Mouse (Mus musculus) neural tube, embryonic 11.5 days (tissue): ENCODE data around the gene AC131692.1. TPM values are rescaled to one million over a fixed set of nuclear protein-coding genes. Genes with fewer than 3 reads are reported as not detected.

ENCODE experiments used
- ATAC-seq: fragments of 200-750 bp; cut with Nextera tagmentation; 2 replicates; pipeline ENCODE4 v1.8.0; 2017; ENCODE audit warnings: moderate number of reproducible peaks, mild to moderate bottlenecking, moderate TSS enrichment, moderate library complexity; ENCODE audit not compliant: insufficient read depth, low FRiP score, low TSS enrichment
- DNase-seq: peaks from one replicate; pipeline ENCODE4 v3.0.0-alpha.2; 2015; ENCODE audit warnings: low spot score
- H3K27ac ChIP-seq: fragments of 300-500 bp; sonication (generic); 2 replicates; pipeline ENCODE4 v1.5.1; 2014; ENCODE audit warnings: low read depth, mild to moderate bottlenecking, low read length
- H3K27me3 ChIP-seq: fragments of 300-500 bp; sonication (generic); 2 replicates; pipeline ENCODE4 v1.6.1; 2014; ENCODE audit warnings: mild to moderate bottlenecking, low read length, mixed read lengths; ENCODE audit not compliant: control insufficient read depth, insufficient read depth
- H3K36me3 ChIP-seq: fragments of 300-500 bp; sonication (generic); 2 replicates; pipeline ENCODE4 v1.6.1; 2014; ENCODE audit warnings: mild to moderate bottlenecking, low read length, moderate library complexity, mixed read lengths; ENCODE audit not compliant: control insufficient read depth, insufficient read depth
- H3K4me1 ChIP-seq: fragments of 300-500 bp; sonication (generic); 2 replicates; pipeline ENCODE4 v1.6.1; 2014; ENCODE audit warnings: low read length, mixed read lengths; ENCODE audit not compliant: control insufficient read depth, insufficient read depth
- H3K4me2 ChIP-seq: fragments of 300-500 bp; sonication (generic); 2 replicates; pipeline ENCODE4 v1.6.1; 2014; ENCODE audit warnings: low read depth, mild to moderate bottlenecking, moderate library complexity
- H3K4me3 ChIP-seq: fragments of 300-500 bp; sonication (generic); 2 replicates; pipeline ENCODE4 v1.5.1; 2014; ENCODE audit warnings: low read depth, low read length
- H3K9ac ChIP-seq: fragments of 300-500 bp; sonication (generic); 2 replicates; pipeline ENCODE4 v1.6.1; 2014; ENCODE audit warnings: mild to moderate bottlenecking, low read length
- H3K9me3 ChIP-seq: fragments of 300-500 bp; sonication (generic); 2 replicates; pipeline ENCODE4 v1.6.1; 2016; ENCODE audit warnings: low read length; ENCODE audit not compliant: control insufficient read depth
- WGBS: fragments of 180-500 bp; shearing (Covaris S2); extraction: QIAGEN DNeasy Blood & Tissue Kit; methylation state at CpG from one replicate; pipeline ENCODE4 v1.1.7; 2014; 5-methylcytosine and 5-hydroxymethylcytosine counted together
- polyA plus RNA-seq: library from polyadenylated mRNA; unstranded; fragments of >200 nt; fragmentation: Nextera tagmentation; extraction: Ambion mirVana; gene quantifications from 2 replicates; pipeline ENCODE4 v1.2.1, GENCODE M21; 2014

AC131692.1 gene
- polyA plus RNA-seq = not detected in 2 replicates

DNA sequence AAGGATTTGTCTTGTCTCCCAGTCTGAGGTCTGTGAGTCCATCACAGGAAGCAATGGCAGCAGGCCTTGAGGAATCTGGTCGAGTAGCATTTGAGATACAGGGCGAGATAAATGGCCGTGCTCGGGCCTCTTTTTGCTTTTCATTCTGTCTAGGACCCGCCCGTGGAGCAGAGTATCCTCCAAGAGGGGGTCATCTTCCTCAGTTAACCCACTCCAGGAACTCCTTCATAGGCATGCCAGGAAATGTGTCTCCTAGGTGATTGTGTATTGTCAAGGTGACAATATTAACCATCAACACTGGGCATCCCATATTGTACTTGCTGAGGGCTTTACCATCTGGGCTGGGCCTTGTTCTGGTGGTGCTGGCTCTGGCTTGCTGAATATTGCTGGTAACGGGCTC is at the start of gene AC131692.1:
Gene AC131692.1 (plus strand): TSS at position 301 of the 400 bp plus-strand sequence.
- no peak within 1 kb of the TSS for H3K4me2 ChIP-seq
- H3K9ac ChIP-seq = no peak within 1 kb of the TSS
- DNase-seq = no peak
- peaks cover 12% of the 10 kb centered on the region for H3K36me3 ChIP-seq
- WGBS = 95% methylated on average over 7 of the region's 7 CpGs
- no peak for ATAC-seq
- no peaks in the 10 kb centered on the region for H3K27me3 ChIP-seq
- H3K27ac ChIP-seq = no peak within 1 kb of the TSS
- no peak within 1 kb of the TSS for H3K4me3 ChIP-seq
- H3K4me1 ChIP-seq = no peaks in the 10 kb centered on the region
- H3K9me3 ChIP-seq = no peaks in the 10 kb centered on the region

DNA sequence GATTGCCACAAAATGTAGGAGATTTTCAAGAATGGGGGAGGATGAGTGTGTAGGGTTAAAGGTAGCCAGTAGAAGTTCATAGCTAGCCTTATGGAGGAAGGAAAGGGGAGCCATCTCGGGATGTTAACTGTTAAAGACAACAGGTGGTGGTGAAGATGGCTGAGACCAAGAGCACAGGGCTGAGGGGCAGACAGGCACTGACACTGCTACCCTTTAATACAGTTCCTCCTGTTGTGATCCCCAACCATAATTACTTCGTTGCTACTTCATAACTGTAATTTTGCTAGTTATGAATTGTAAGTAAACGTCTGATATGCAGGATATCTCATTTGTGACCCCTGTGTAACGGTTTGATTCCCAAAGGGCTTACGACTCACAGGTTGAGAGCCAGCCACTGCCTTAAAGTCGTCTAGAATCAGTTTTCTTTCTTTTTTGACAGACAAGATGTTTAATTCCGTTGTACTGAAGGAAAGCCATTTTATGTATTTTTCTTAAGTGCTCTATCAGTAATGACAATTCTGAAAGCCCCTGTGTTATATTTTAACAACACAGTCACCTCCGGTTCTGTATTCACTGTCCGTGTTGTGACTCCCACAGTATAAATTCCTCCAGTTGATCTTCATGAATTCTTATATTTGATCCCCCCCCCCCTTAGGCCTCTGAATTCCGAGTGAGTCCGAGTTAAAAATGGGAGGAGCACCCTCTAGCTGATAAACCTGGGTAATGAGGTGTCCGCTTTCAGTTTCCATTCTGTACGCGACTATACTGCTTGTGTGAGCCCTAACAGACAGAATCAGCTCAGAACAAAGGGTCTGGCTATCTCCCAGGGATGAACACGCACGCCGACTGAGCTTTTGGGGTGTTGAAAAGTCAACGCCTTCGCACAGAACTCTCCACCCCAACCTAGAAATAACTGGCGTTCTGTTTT is 48.6 kb upstream of the AC131692.1 start:
- Histone ChIP-seq H3K9me3 (no peaks in the 10 kb centered on the region), H3K27me3 (no peaks in the 10 kb centered on the region), H3K4me3 (peak overlapping the region; percentile 93), H3K36me3 (peaks cover 17% of the 10 kb centered on the region), H3K4me1 (peaks cover 10% of the 10 kb centered on the region), H3K4me2 (peak overlapping the region; percentile 92), H3K9ac (peak overlapping the region; percentile 93), H3K27ac (peak overlapping the region; percentile 98)
- DNase-seq (no peak), ATAC-seq (0 out of 2 replicates have a peak, but pooled peaks have one; percentile 7)
- 22% methylated on average over 20 of the region's 20 CpGs for WGBS

DNA sequence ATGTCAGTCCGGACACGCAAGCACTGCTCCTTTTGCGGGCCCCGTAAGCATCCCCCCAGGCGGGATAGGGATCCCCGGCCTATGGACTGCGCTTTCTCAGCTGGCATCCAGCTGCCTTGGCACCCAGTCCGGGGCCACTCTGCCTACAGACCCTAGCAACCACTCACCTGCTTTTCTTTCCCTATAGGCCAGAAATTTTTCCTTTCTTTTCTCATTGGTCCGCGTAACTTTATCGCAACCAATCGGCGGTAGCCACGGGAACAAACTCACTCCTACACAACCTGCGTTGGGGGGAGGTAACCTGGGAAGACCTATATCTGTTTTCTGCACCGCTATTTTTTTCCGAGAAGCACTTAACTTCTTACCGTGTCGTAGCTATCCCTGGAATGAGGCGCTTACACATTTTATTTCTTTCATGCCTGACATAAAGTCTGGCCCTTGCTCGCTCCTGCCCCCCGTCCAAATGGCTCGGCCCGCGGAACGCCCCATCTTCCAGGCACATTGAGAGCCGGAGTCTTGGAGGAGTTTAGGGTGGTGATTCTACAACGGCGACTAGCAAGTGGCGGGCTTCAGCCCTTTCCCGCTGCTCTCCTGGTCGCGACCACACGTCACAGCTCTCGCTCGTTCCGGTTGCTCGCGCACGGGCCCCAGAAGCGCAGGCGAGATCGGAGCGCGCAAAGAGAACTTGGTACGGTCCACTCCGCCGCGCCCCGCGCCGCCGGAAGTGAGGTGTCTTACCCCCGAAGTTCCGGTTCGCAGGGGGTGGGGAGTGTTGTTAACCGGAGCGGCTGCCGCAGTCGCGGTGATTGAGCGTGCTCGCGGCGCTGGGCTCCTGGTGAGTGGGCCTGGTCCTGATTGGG is 47.7 kb upstream of the AC131692.1 start, which contains the start of gene Syvn1:
Gene Syvn1 (plus strand): TSS at position 283 of the 860 bp plus-strand sequence.
- ATAC-seq = peak; percentile 88
- H3K4me3 ChIP-seq = peak within 1 kb of the TSS; percentile 93
- H3K4me1 ChIP-seq = peaks cover 10% of the 10 kb centered on the region
- peaks cover 22% of the 10 kb centered on the region for H3K36me3 ChIP-seq
- H3K4me2 ChIP-seq = peak within 1 kb of the TSS; percentile 92
- peak; percentile 92 for DNase-seq
- under 1% methylated on average over 65 of the region's 65 CpGs for WGBS
- H3K9me3 ChIP-seq = no peaks in the 10 kb centered on the region
- peak within 1 kb of the TSS; percentile 93 for H3K9ac ChIP-seq
- H3K27me3 ChIP-seq = no peaks in the 10 kb centered on the region
- H3K27ac ChIP-seq = peak within 1 kb of the TSS; percentile 98

DNA sequence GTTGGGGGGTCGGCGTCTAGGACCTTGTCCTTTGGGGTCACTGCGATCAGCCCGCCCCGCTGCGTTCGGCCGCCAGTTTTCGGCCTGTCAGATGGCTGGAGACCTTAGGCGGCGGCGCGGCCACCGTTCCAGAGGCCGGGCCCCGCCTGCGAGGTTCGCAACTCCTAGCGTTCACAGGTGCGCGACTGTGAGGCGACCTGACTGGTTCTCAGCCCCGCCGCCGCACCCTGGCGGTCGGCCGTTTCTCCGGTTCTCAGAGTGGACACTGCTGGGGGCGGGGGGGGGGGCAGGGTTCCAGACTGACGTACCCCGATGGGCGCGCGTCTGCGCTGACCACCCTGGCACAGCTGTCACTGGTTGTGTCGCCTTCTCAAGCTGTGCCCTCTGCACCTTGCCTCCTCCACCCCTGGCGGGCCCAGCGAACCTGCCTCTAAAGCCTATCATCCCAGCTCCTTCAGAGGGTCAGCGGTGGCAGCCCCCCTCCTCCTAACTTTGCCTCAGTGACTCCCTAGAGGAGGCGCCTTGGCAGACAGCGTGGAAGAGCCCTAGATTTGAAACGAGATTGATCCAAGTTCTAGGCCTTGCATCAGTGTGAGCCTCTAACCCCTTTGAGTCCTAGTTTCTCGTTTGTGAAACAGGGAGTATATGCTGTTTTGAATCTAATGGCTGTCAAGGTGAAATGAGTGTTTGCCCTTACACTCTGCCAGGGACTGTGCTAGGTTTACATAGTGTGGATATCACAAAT is 46.9 kb upstream of the AC131692.1 start:
- Histone ChIP-seq H3K9me3 (no peaks in the 10 kb centered on the region), H3K4me2 (peak overlapping the region; percentile 92), H3K9ac (peak overlapping the region; percentile 93), H3K27me3 (no peaks in the 10 kb centered on the region), H3K4me3 (peak overlapping the region; percentile 93), H3K27ac (peak overlapping the region; percentile 98), H3K4me1 (peaks cover 10% of the 10 kb centered on the region), H3K36me3 (peaks cover 24% of the 10 kb centered on the region)
- ATAC-seq (peak; percentile 16), DNase-seq (no peak)
- 2% methylated on average over 44 of the region's 44 CpGs for WGBS

DNA sequence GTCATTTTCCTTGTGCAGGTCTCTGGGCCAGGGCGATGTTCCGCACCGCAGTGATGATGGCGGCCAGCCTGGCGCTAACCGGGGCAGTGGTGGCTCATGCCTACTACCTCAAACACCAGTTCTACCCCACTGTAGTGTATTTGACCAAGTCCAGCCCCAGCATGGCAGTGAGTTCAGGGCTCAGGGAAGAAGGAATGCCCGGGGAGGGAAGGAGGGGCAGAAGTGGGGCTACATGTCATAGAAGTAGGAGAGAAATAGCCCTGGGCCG is 46.4 kb upstream of the AC131692.1 start:
- peak overlapping the region; percentile 93 for H3K9ac ChIP-seq
- 87% methylated on average over 8 of the region's 8 CpGs for WGBS
- peak overlapping the region; percentile 92 for H3K4me2 ChIP-seq
- H3K36me3 ChIP-seq = peaks cover 25% of the 10 kb centered on the region
- H3K9me3 ChIP-seq = no peaks in the 10 kb centered on the region
- DNase-seq = no peak
- no peak for ATAC-seq
- peak overlapping the region; percentile 93 for H3K4me3 ChIP-seq
- H3K27ac ChIP-seq = no peak overlapping the region
- no peaks in the 10 kb centered on the region for H3K27me3 ChIP-seq
- H3K4me1 ChIP-seq = peaks cover 10% of the 10 kb centered on the region

DNA sequence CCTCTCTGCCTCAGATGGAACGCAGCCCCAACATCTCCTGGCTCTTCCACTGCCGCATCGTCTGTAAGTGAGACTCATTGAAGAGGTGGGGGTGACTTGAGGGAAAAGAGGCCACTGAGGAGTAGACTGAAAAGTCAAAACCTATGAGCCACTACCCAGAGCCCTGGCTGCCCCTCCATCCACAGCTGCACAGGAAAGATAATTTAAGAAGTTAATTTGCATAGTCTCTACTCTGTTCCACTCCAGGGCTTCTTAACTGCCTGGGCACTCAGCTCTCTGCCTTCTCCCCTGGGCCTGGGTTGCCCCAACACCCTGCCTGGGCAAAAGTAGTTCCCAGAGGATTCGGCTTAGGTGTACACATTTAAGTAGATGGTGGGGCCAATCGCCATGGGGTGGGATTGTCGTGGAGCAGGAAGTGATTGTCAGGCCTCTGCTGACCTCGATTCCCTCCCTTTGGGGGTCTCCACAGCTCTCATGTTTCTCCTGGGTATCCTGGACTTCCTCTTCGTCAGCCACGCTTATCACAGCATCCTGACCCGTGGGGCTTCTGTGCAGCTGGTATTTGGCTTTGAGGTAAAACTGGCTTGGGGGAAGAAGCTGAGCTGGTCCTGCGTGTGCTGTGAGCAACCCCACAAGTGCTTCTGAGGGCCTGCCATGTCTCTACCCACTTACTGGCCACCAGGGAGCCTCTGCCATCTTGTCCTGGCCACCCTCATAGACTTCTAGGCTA is 45.4 kb upstream of the AC131692.1 start:
- H3K4me3 ChIP-seq = no peak overlapping the region
- peaks cover 27% of the 10 kb centered on the region for H3K36me3 ChIP-seq
- H3K4me1 ChIP-seq = peaks cover 10% of the 10 kb centered on the region
- no peak overlapping the region for H3K9ac ChIP-seq
- H3K9me3 ChIP-seq = no peaks in the 10 kb centered on the region
- no peak overlapping the region for H3K27ac ChIP-seq
- no peak overlapping the region for H3K4me2 ChIP-seq
- H3K27me3 ChIP-seq = no peaks in the 10 kb centered on the region
- WGBS = 92% methylated on average over 11 of the region's 11 CpGs
- ATAC-seq (no peak), DNase-seq (no peak)

DNA sequence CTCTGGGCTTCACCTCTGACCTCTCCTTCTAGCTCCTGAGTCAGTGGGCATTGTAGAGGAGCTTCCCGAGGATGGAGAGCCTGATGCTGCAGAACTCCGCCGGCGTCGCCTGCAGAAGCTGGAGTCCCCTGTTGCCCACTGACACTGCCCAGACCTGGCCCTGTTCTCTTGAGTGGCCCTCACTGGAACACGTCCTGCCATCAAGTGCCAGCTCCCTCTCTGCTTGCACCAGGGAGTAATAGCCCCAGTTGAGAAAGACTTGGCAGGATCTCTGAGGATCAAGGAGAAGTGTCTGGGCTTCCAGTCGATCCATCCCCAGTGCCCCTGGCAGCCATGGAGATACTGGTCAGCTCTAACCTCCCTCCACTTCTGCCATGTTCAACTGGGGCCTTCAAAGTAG is 41.7 kb upstream of the AC131692.1 start:
- peaks cover 8% of the 10 kb centered on the region; the same call in 1 of the 2 replicates for H3K4me1 ChIP-seq
- H3K9ac ChIP-seq = no peak overlapping the region
- WGBS = 92% methylated on average over 7 of the region's 7 CpGs
- H3K36me3 ChIP-seq = peaks cover 34% of the 10 kb centered on the region
- no peak overlapping the region for H3K4me3 ChIP-seq
- no peak for ATAC-seq
- H3K4me2 ChIP-seq = no peak overlapping the region
- no peak overlapping the region for H3K27ac ChIP-seq
- no peaks in the 10 kb centered on the region for H3K27me3 ChIP-seq
- H3K9me3 ChIP-seq = no peaks in the 10 kb centered on the region
- no peak for DNase-seq

DNA sequence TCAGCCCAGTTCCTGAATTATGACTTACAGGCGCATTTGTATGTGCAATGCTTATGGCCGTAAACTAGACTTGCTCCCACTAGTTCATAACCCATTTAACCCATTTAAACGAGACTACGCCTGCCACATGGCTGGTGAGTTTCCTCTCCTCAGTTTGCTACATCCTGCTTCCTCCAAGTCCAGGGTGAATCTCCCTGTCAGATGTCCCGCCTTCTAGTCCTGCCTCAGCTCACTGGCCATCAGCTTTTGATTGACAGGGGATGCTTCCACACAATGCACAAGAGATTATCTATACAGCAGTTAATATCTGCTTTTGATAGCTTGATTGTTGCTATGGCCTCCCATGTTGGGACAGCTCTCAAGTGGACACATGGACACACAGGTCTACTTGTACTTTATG is 39.9 kb upstream of the AC131692.1 start:
- 92% methylated on average over 5 of the region's 5 CpGs for WGBS

More for the DNA sequence above, 39.9 kb upstream of the AC131692.1 start:
- no peaks in the 10 kb centered on the region for H3K9me3 ChIP-seq
- DNase-seq = no peak
- peaks cover 27% of the 10 kb centered on the region for H3K36me3 ChIP-seq
- no peak for ATAC-seq
- H3K4me2 ChIP-seq = no peak overlapping the region
- H3K4me3 ChIP-seq = no peak overlapping the region
- no peaks in the 10 kb centered on the region for H3K27me3 ChIP-seq
- H3K27ac ChIP-seq = no peak overlapping the region
- peaks cover 10% of the 10 kb centered on the region; the same call in 1 of the 2 replicates for H3K4me1 ChIP-seq
- no peak overlapping the region for H3K9ac ChIP-seq
